Mouse (Mus musculus): ENCODE results near the gene Cbs.

Gene Cbs

DNA sequence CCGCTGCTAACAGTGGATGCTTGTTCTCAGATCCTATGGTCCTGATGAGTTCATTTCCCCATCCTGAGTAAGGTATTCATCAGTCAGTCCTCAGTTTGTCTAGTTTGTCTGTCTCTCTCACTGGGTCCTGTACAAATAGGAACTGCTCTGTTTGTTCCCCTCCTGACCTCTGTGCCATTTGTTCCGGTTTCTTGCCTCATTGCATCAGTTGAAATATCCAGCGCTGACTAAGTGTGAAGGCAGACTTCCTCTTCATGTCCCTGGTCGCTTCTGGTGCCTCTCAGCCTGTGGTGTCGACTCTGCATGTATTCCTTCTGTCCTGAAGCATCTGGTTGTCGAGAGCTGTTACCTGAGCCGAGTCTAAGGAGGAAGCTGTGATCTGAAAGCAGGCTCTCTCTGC lies 42.4 kb downstream of the Cbs start:
- in situ Hi-C loops (cut with MboI; ENCODE audit: low sequenced_read_pairs), result no loop called here

GRCm38 (mm10) chr17:31590846-31591245 lies 46.2 kb downstream of the Cbs start:
- in situ Hi-C loops (cut with MboI; ENCODE audit: low sequenced_read_pairs), result no loop called here

DNA sequence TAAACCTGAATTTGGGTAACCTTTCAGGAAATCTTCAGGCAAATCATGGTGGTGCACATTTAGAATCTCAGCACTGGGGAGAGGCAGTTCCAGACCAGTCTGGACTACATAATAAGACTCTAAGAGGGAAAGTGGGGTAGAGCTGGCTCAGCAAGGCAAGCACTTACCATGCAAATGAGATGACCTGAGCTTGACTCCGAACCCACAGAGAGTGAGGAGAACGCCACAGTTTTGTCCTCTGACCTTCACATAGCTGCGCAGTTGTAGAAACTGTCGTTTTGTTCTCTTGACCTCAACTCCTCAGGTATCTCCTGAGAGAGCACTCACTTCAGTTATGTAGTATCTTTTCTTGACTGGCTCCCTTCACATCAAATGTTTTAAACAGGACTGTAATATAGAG lies 48.3 kb downstream of the Cbs start:
- in situ Hi-C loops (cut with MboI; ENCODE audit: low sequenced_read_pairs), result no loop called here

DNA sequence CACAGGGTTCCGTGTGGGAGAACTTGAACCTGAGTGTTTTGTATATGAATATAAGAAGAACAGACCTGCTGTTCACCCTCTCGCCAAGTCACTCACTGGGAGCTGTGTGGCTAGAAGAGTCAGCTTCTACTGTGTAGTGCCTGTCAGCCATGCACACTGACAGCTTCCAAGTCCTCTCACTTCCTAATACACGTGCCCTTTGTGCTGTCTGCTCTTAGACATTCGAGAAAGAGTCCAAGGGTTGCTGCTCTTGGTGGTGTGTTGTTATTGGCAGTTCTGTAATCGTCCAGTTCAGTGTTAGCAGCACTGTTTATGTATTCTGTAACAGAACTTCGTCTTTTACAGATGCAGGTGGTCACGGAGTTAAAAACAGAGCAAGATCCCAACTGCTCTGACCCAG lies 48.9 kb downstream of the Cbs start:
- in situ Hi-C loops (cut with MboI; ENCODE audit: low sequenced_read_pairs), result no loop called here

GRCm38 (mm10) chr17:31583781-31584180 lies 53.3 kb downstream of the Cbs start:
- in situ Hi-C loops (cut with MboI; ENCODE audit: low sequenced_read_pairs), result no loop called here

DNA sequence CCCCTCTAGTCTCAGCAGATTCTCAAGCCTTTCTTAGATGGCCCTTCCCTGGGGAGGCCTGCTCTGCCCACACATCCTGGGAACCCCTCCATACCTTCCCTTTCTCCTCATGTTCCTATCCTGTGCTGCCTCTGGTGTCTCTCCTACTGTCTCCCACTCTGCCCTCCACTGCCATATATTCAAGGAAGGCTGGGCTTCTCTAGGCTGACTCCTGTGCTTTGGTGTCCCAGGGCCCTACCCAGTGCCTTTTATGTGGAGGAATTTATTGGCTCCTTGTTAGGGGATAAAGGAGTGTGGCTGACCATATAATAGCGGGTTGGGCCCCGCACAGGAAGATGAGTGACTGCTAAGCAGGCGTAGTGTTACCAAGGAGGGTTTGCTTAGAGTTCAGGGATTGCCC lies 53.9 kb downstream of the Cbs start:
- in situ Hi-C loops (cut with MboI; ENCODE audit: low sequenced_read_pairs), result no loop called here

GRCm38 (mm10) chr17:31580344-31580743 lies 56.7 kb downstream of the Cbs start:
- in situ Hi-C loops (cut with MboI; ENCODE audit: low sequenced_read_pairs), result no loop called here

DNA sequence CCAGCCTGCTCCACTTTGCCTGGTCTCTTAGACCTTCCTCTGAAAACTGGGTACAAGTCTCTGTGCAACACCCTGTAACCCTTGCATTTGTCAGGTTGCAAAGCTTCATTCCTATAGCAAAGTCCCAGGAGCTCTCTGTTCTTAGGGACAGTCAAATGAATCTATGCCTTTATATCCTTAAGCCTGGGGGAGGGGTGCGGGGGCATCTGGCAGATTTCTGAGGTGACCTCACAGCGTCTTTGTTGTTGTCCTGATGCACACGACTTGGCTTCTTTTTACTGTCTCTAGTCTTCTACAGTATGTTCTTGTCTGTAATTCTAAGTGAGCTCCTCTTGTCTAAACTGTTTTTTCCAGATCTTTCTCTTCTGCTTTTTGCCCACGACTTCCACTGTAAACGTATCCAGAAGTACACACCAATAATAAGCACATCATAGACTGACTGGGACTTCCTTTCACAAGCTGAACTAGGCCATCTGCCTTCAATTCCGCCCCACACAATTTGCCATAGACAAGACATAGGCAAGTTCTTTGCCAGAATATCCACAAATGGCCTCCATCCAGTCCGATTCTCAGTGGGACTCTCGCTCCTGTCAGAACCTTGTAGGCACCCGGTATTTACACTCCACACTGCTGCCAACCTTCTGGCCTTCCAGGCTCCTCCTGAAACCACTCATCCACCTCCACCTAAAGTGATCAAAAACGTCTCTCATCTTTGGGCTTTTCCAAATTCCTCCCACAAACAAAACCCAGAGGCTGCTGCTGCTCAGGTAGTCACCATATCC lies 60.5 kb downstream of the Cbs start:
- in situ Hi-C loops (cut with MboI; ENCODE audit: low sequenced_read_pairs), result no loop called here

GRCm38 (mm10) chr17:31574662-31575061 lies 62.4 kb downstream of the Cbs start:
- in situ Hi-C loops (cut with MboI; ENCODE audit: low sequenced_read_pairs), result no loop called here

- in situ Hi-C loops (cut with MboI; ENCODE audit: low sequenced_read_pairs), result no loop called here
Observed at GRCm38 (mm10) chr17:31571689-31572088, 65.3 kb downstream of the Cbs start.

GRCm38 (mm10) chr17:31570321-31570925 lies 66.6 kb downstream of the Cbs start:
- in situ Hi-C loops (cut with MboI; ENCODE audit: low sequenced_read_pairs), result no loop called here

- in situ Hi-C loops (cut with MboI; ENCODE audit: low sequenced_read_pairs), result no loop called here
Observed at GRCm38 (mm10) chr17:31569756-31570155, 67.3 kb downstream of the Cbs start.

GRCm38 (mm10) chr17:31566276-31566675 lies 70.8 kb downstream of the Cbs start:
- in situ Hi-C loops (cut with MboI; ENCODE audit: low sequenced_read_pairs), result no loop called here

DNA sequence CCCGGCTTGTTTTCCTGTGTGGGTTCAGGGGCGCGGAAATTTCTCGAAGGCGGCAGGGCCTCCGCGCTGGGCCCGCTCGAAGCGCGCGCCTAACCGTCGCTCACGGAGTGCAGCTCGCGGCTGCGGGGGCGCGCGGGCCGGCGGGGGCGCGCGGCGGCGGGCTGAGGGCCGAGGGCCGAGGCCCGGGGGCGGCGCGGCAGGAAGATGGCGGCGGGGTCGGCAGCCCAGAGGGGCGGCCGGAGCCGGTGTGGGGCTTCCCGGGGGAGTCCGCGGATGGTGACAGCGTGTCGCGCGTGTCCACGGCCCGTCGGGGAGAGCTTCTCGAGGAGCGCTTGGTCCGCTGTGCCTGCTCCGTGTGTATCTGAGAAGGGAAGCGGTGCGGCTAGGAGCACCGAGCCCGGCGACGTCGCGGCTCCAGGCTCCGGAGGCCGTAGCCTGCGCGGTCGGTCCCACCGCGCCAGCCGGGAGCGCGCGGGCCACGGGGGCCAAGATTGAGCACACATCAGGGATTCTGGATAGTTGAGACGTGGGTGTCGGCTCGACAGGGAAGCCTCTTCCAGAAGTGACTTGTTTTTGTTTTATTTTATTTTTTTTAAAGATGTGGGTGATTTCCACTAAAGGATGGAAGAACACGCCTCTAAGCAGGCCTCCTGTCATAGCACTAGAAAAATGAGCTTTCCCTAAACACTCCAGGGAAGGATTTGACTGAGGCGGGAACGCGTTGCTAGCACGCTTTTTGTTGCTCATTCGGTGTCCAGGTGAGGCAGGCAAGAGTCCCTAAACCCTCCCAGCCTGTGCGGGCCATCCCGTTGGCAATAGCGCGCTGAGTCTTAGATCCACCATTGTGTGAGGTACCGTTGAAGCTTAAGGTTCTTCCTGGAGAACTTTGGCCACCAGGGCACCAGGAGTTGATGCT lies 71.6 kb downstream of the Cbs start:
- in situ Hi-C loops (cut with MboI; ENCODE audit: low sequenced_read_pairs), result no loop called here

DNA sequence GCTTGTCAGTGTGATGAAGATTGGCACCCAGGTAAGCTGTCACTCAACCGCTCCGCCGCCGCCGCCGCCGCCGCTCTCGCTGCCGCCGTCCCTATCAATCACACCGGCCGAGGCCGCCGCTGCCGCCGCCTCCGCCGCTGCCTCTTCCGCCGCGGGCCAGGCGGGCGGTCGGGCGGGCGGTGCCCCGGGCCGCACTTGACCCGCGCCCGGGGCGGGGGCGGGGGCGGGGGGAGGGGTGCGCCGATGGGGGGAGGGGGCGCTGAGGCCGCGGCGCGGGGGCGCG lies 72.2 kb downstream of the Cbs start:
- in situ Hi-C loops (cut with MboI; ENCODE audit: low sequenced_read_pairs), result no loop called here

DNA sequence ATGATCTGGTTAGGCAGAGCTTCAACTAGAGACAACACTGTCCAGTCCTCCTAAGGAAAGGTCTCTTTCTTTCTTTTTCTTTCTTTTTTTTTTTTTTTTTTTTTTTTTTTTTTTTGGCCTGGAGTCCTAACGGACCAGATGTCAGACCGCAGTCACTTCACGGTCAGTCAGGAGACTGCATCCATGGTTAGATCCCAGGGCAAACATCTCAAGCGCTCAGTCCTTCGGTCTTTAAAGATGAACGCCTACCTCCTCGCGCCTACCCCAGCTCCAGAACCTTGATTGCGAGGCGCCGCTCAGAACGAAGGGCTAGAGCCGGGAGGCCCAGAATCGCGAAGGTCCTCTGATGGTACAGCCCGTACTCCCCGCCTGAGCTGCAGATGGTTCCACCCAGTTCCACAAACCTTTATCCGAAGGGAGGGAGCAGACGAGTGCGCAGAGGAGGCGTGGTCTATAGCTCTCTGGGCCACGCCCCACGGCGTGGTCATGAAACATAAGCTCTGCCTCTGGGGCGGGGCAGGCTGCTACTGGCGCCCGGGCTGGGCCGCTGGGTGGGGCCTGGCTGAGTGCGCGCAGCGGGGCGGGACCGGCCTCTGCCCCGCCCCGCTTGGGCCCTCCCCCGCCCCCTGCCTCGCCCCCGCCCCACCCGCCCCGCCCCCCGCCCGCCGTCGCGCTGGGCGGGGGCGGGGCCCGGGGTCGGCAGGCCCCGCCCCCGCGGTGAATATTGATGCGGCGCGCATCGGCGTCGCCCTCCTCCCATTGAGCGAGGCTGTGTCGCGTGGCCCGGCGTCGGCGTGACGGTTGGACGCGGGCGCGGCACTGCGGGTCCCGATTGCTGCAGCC lies 72.8 kb downstream of the Cbs start, which contains the start of gene Pknox1:
Pknox1 (plus strand) TSS at position 720 of the 843 bp plus-strand sequence.
- in situ Hi-C loops (cut with MboI; ENCODE audit: low sequenced_read_pairs), result no loop called here

DNA sequence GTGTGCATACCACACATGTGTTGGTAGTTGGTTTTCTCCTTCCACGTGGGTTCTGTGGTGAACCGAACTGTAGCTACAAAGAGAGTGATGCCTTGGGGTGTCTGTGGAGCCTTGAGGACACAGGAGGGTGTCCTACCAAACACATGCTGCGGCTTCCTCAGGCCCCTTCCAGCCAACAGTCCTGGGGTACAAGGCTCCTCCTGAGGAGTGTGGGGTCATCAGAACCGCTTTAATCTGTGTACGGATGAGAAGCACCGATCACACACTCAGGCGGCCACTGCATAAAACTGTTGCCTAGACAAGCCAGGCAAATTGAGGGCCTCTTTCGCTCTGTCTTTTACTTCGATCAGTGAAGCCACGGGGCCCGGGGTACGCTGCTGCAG lies 73.4 kb downstream of the Cbs start:
- in situ Hi-C loops (cut with MboI; ENCODE audit: low sequenced_read_pairs), result no loop called here

- in situ Hi-C loops (cut with MboI; ENCODE audit: low sequenced_read_pairs), result no loop called here
Observed at GRCm38 (mm10) chr17:31559021-31559789, 77.8 kb downstream of the Cbs start.

Data from CH12F3 (cell line).